Mouse (Mus musculus): ENCODE results near the gene Lrrc29.

DNA sequence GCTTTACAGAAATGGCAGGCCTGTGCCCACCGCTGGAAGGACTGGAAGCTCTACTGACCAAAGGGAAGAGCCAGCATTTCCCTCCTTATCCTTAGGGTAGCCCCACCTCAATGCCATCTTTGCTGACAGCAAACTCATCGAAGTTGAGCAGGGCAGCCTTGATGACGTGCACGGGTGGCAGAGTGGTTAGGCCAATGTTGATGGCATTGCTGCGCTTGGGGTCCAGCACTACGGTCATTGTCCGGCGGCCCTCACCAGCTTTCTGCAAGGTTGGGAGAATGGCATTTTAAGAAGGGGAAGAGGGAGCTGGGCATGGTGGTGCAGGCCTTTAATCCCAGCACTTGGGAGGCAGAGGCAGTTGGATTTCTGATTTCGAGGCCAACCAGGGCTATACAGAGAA, 5.9 kb upstream of the Lrrc29 start:
- TF ChIP-seq POLR2A (IDR thresholded peaks at IDR 0.05; ENCODE audit: insufficient read depth, low read length) (no peak), EP300 (IDR thresholded peaks at IDR 0.05; ENCODE audit: insufficient read depth, low read depth, low read length) (no peak), CTCF (IDR thresholded peaks at IDR 0.05; ENCODE audit: low read depth, low read length) (no peak)

Measured in ES-Bruce4 (cell line).